Mouse (Mus musculus): ENCODE measurements around the gene Crybb3. TPM values are rescaled to one million over a fixed set of nuclear protein-coding genes. Genes with fewer than 3 reads are reported as not detected.

Crybb3 gene
- total and polyA plus RNA-seq, 3 experiments: not detected

- no peak overlapping the region for H3K27ac ChIP-seq (ENCODE audit: insufficient read depth, low read depth)
- DNase-seq (ENCODE audit: extremely low read depth): no peak
- H3K36me3 ChIP-seq (replicated peaks in 1 of 2; ENCODE audit: control insufficient read depth in 1 of 2, insufficient read depth in 1 of 2, low read length in 1 of 2): no peaks in the 10 kb centered on the region
- peaks cover 59% of the 10 kb centered on the region for H3K9me3 ChIP-seq (replicated peaks; ENCODE audit: low read length)
- no peaks in the 10 kb centered on the region for H3K4me1 ChIP-seq (ENCODE audit: control insufficient read depth in 1 of 2, insufficient read depth in 2 of 2)
- no peak overlapping the region for H3K9ac ChIP-seq (ENCODE audit: insufficient read depth, low read depth)
- H3K4me2 ChIP-seq (ENCODE audit: insufficient read depth, low read depth, poor library complexity, severe bottlenecking): no peak overlapping the region
- dilution Hi-C loops (cut with MboI; ENCODE audit: extremely low pct_ligation_motif_present, extremely low pct_unique_long_range_greater_than_20kb, low sequenced_read_pairs): no loop called here
- H3K4me3 ChIP-seq (replicated peaks in 1 of 3; ENCODE audit: low read depth in 2 of 3, low read length in 2 of 3, poor library complexity in 1 of 3): no peak overlapping the region
- no peaks in the 10 kb centered on the region for H3K79me2 ChIP-seq (replicated peaks; ENCODE audit: control insufficient read depth, extremely low read depth, insufficient read depth, poor library complexity, severe bottlenecking)
- no peaks in the 10 kb centered on the region for H3K27me3 ChIP-seq (replicated peaks)
- in situ Hi-C loops (cut with MboI; ENCODE audit: low pct_ligation_motif_present, low pct_unique_long_range_greater_than_20kb, low sequenced_read_pairs): loop anchor here (25.0 kb wide), 1 partner anchor 789 kb away; no protein-coding TSS in a partner anchor
- no peak for TF ChIP-seq MEF2A (IDR thresholded peaks at IDR 0.05; ENCODE audit: borderline replicate concordance, low read depth, low read length)
- no peak for TF ChIP-seq MXI1 (IDR thresholded peaks at IDR 0.05; ENCODE audit: low read depth, low read length)
- TF ChIP-seq E2F4 (IDR thresholded peaks at IDR 0.05; ENCODE audit: insufficient replicate concordance, low read depth, low read length): no peak
- no peak for TF ChIP-seq CHD2 (IDR thresholded peaks at IDR 0.05; ENCODE audit: low read length)
- TF ChIP-seq UBTF (IDR thresholded peaks at IDR 0.05; ENCODE audit: low read depth, low read length): no peak
- TF ChIP-seq CHD1 (IDR thresholded peaks at IDR 0.05; ENCODE audit: low read depth, low read length): no peak
- no peak for TF ChIP-seq RCOR1 (conservative IDR thresholded peaks at IDR 0.05; ENCODE audit: low read depth, low read length)
- TF ChIP-seq CTCF (conservative IDR thresholded peaks at IDR 0.05 in 1 of 2, IDR thresholded peaks at IDR 0.05 in 1 of 2; ENCODE audit: low read depth in 2 of 2, low read length in 2 of 2): no peak
- TF ChIP-seq SIN3A (IDR thresholded peaks at IDR 0.05; ENCODE audit: low read length): no peak
- no peak for TF ChIP-seq KAT2A (IDR thresholded peaks at IDR 0.05; ENCODE audit: insufficient replicate concordance, low read length)
- no peak for TF ChIP-seq RAD21 (IDR thresholded peaks at IDR 0.05; ENCODE audit: low read depth, low read length)
- TF ChIP-seq IRF4 (IDR thresholded peaks at IDR 0.05; ENCODE audit: low read depth, low read length): no peak
- no peak for TF ChIP-seq NELFE (IDR thresholded peaks at IDR 0.05; ENCODE audit: low read depth, low read length)
These were observed 54.7 kb downstream of the Crybb3 start for GRCm38 (mm10) chr5:113026706-113027105.

Other genes starting within 250 kb of the Crybb3 start
- gene Myo18b, start 185.2 kb downstream of the Crybb3 start, total RNA-seq (2012; rRNA removed): not detected in 2 replicates
- gene Myo18b, start 185.2 kb downstream of the Crybb3 start, total RNA-seq (2014; rRNA removed): not detected in 2 replicates
- not detected in 2 replicates for gene Myo18b, start 185.2 kb downstream of the Crybb3 start, polyA plus RNA-seq (2012; ENCODE audit: insufficient read length, low read depth)
- gene Grk3, start 65.8 kb downstream of the Crybb3 start, total RNA-seq (2012; rRNA removed): not detected in 2 replicates
- gene Grk3, start 65.8 kb downstream of the Crybb3 start, total RNA-seq (2014; rRNA removed): not detected in 2 replicates
- gene Grk3, start 65.8 kb downstream of the Crybb3 start, polyA plus RNA-seq (2012; ENCODE audit: insufficient read length, low read depth): not detected in 2 replicates
- gene Crybb2, start 11.5 kb downstream of the Crybb3 start, total RNA-seq (2012; rRNA removed): not detected in 2 replicates
- not detected in 2 replicates for gene Crybb2, start 11.5 kb downstream of the Crybb3 start, total RNA-seq (2014; rRNA removed)
- not detected in 2 replicates for gene Crybb2, start 11.5 kb downstream of the Crybb3 start, polyA plus RNA-seq (2012; ENCODE audit: insufficient read length, low read depth)
- gene 2900026A02Rik, start 139.7 kb upstream of the Crybb3 start, total RNA-seq (2012; rRNA removed): 0.67 and 0.93 TPM in 2 replicates
- gene 2900026A02Rik, start 139.7 kb upstream of the Crybb3 start, total RNA-seq (2014; rRNA removed): 0.76 and 0.85 TPM in 2 replicates
- 3.6 and 4.6 TPM in 2 replicates for gene 2900026A02Rik, start 139.7 kb upstream of the Crybb3 start, polyA plus RNA-seq (2012; ENCODE audit: insufficient read length, low read depth)
- gene Tmem211, start 145.3 kb upstream of the Crybb3 start, total RNA-seq (2012; rRNA removed): not detected in 2 replicates
- gene Tmem211, start 145.3 kb upstream of the Crybb3 start, total RNA-seq (2014; rRNA removed): not detected in 2 replicates
- not detected in 2 replicates for gene Tmem211, start 145.3 kb upstream of the Crybb3 start, polyA plus RNA-seq (2012; ENCODE audit: insufficient read length, low read depth)
- gene Sgsm1, start 229.2 kb upstream of the Crybb3 start, total RNA-seq (2012; rRNA removed): 0.08 and 0.29 TPM in 2 replicates
- not detected in 2 replicates for gene Sgsm1, start 229.2 kb upstream of the Crybb3 start, total RNA-seq (2014; rRNA removed)
- gene Sgsm1, start 229.2 kb upstream of the Crybb3 start, polyA plus RNA-seq (2012; ENCODE audit: insufficient read length, low read depth): not detected in 2 replicates